Mouse (Mus musculus): ENCODE data around the gene Hist1h2ae. TPM values are rescaled to one million over a fixed set of nuclear protein-coding genes. Genes with fewer than 3 reads are reported as not detected.
"Not testable (repeated sequence)": the region's sequence is repeated elsewhere in the genome, so short reads cannot be mapped to it uniquely, and the experiment has no call there.

Hist1h2ae gene
- total and polyA plus RNA-seq, 2 experiments = 0.57 to 2.8 TPM

- peak; percentile 52 for DNase-seq (ENCODE audit: extremely low read depth, low read depth, low spot score)
- H3K36me3 ChIP-seq (ENCODE audit: control insufficient read depth, insufficient read depth, low read length) = no peaks in the 10 kb centered on the region
- no peaks in the 10 kb centered on the region for H3K79me2 ChIP-seq (ENCODE audit: control insufficient read depth, insufficient read depth, low read length)
- H3K4me3 ChIP-seq (ENCODE audit: insufficient read depth, low read depth, low read length) = no peak overlapping the region
- H3K27me3 ChIP-seq (ENCODE audit: control insufficient read depth, insufficient read depth, low read length) = no peaks in the 10 kb centered on the region
- H3K27ac ChIP-seq (replicated peaks; ENCODE audit: insufficient read depth, low read depth, low read length) = peak overlapping the region; percentile 68; the same call in 1 of the 2 replicates
- H3K9ac ChIP-seq (ENCODE audit: low read depth, low read length) = no peak overlapping the region
- 66% methylated on average over 5 of the region's 5 CpGs for WGBS
- TF ChIP-seq CTCF (IDR thresholded peaks at IDR 0.05; ENCODE audit: low read depth, low read length) (no peak), POLR2A (IDR thresholded peaks at IDR 0.05; ENCODE audit: extremely low read depth, insufficient read depth, low read length) (no peak)
- peaks cover 2% of the 10 kb centered on the region; the same call in 1 of the 2 replicates for H3K4me1 ChIP-seq (ENCODE audit: control insufficient read depth, insufficient read depth, low read length)
These were observed 22.2 kb upstream of the Hist1h2ae start for GRCm38 (mm10) chr13:23593051-23593770.

- Histone ChIP-seq H3K4me1 (ENCODE audit: control insufficient read depth, insufficient read depth, low read length) (peaks cover 2% of the 10 kb centered on the region; the same call in 1 of the 2 replicates), H3K4me3 (ENCODE audit: insufficient read depth, low read depth, low read length) (no peak overlapping the region), H3K36me3 (ENCODE audit: control insufficient read depth, insufficient read depth, low read length) (no peaks in the 10 kb centered on the region), H3K79me2 (ENCODE audit: control insufficient read depth, insufficient read depth, low read length) (no peaks in the 10 kb centered on the region), H3K27ac (replicated peaks; ENCODE audit: insufficient read depth, low read depth, low read length) (no peak overlapping the region), H3K9ac (ENCODE audit: low read depth, low read length) (no peak overlapping the region), H3K27me3 (ENCODE audit: control insufficient read depth, insufficient read depth, low read length) (no peaks in the 10 kb centered on the region)
- TF ChIP-seq POLR2A (IDR thresholded peaks at IDR 0.05; ENCODE audit: extremely low read depth, insufficient read depth, low read length) (no peak), CTCF (IDR thresholded peaks at IDR 0.05; ENCODE audit: low read depth, low read length) (no peak)
- no peak for DNase-seq (ENCODE audit: extremely low read depth, low read depth, low spot score)
- WGBS = 75% methylated on average over 7 of the region's 7 CpGs
These were observed 21.6 kb upstream of the Hist1h2ae start for GRCm38 (mm10) chr13:23592614-23593013.

DNA sequence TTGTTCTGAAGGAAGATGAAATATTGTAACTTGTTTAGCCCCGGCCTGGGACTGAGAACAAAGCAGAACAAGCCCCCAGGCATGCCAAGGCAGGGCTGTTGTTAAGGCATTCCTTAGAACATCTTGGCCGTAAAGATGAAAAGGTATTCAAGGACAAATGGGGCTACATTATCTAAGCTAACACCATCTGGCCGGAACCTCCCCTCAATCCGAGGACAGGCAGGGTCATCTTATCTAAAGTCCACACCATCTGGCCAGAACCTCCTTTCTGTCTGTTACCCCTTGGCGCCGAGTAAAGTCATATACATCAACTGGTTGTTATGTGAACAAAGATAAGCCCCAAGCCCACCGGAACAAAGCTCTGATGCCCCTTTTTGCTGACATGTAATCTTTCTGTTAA, 20.9 kb upstream of the Hist1h2ae start:
- H3K9ac ChIP-seq (ENCODE audit: low read depth, low read length); H3K36me3 ChIP-seq (ENCODE audit: control insufficient read depth, insufficient read depth, low read length); H3K27me3 ChIP-seq (ENCODE audit: control insufficient read depth, insufficient read depth, low read length); DNase-seq (ENCODE audit: extremely low read depth, low read depth, low spot score); H3K27ac ChIP-seq (replicated peaks; ENCODE audit: insufficient read depth, low read depth, low read length); H3K4me1 ChIP-seq (ENCODE audit: control insufficient read depth, insufficient read depth, low read length); H3K4me3 ChIP-seq (ENCODE audit: insufficient read depth, low read depth, low read length); H3K79me2 ChIP-seq (ENCODE audit: control insufficient read depth, insufficient read depth, low read length): not testable (repeated sequence)
- WGBS = 85% methylated on average over 7 of the region's 7 CpGs

DNA sequence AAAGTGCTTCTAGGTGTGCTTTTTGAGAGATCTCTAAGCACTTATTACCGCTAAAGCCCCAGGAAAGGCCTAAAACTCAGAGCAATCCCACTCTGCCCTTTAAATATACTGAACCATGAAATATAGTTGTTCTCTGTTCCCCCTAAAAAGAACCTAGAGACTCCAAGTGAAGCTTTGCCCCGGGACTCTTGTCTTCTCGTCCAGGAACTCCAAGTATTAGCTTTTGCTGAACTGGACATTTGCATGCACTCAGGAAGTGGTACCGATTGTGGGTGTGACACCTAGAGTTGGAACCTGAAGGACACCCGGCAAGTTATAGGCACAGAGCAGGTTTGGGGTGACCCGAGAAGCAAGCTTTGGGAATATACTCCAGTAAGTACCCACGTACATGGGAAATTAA, 20.2 kb upstream of the Hist1h2ae start:
- Histone ChIP-seq H3K36me3 (ENCODE audit: control insufficient read depth, insufficient read depth, low read length) (no peaks in the 10 kb centered on the region), H3K79me2 (ENCODE audit: control insufficient read depth, insufficient read depth, low read length) (no peaks in the 10 kb centered on the region), H3K4me3 (ENCODE audit: insufficient read depth, low read depth, low read length) (no peak overlapping the region), H3K9ac (ENCODE audit: low read depth, low read length) (no peak overlapping the region), H3K27ac (replicated peaks; ENCODE audit: insufficient read depth, low read depth, low read length) (no peak overlapping the region), H3K4me1 (ENCODE audit: control insufficient read depth, insufficient read depth, low read length) (peaks cover 5% of the 10 kb centered on the region; the same call in 1 of the 2 replicates), H3K27me3 (ENCODE audit: control insufficient read depth, insufficient read depth, low read length) (no peaks in the 10 kb centered on the region)
- 93% methylated on average over 7 of the region's 7 CpGs for WGBS
- DNase-seq (ENCODE audit: extremely low read depth, low read depth, low spot score) = no peak
- no peak for TF ChIP-seq CTCF (IDR thresholded peaks at IDR 0.05; ENCODE audit: low read depth, low read length)

DNA sequence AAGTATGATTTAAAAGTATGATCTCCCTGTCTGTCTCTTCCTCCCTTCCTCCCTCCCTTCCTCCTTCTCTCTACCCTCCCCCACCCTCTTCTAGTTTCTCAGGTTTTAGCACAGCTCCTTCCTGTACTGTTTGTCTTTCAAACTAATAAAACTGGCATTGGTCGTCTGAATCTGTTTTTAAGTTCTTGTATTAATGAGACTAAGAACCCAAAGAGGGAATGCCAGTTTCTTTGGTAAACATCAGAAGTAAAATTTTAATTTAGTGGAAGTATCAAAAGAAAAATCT, 15.9 kb upstream of the Hist1h2ae start:
- no peak overlapping the region; the same call in 1 of the 2 replicates for H3K9ac ChIP-seq (ENCODE audit: low read depth, low read length)
- WGBS = 23% methylated on average over 1 of the region's 1 CpGs
- no peak for DNase-seq (ENCODE audit: extremely low read depth, low read depth, low spot score)
- peaks cover 11% of the 10 kb centered on the region; the same call in 1 of the 2 replicates for H3K4me1 ChIP-seq (ENCODE audit: control insufficient read depth, insufficient read depth, low read length)
- H3K27me3 ChIP-seq (ENCODE audit: control insufficient read depth, insufficient read depth, low read length) = no peaks in the 10 kb centered on the region
- H3K4me3 ChIP-seq (ENCODE audit: insufficient read depth, low read depth, low read length) = peak overlapping the region; percentile 72; the same call in 1 of the 2 replicates
- no peak for TF ChIP-seq CTCF (IDR thresholded peaks at IDR 0.05; ENCODE audit: low read depth, low read length)
- no peak for TF ChIP-seq POLR2A (IDR thresholded peaks at IDR 0.05; ENCODE audit: extremely low read depth, insufficient read depth, low read length)
- peak overlapping the region; percentile 35; the same call in 1 of the 2 replicates for H3K27ac ChIP-seq (replicated peaks; ENCODE audit: insufficient read depth, low read depth, low read length)
- no peaks in the 10 kb centered on the region for H3K79me2 ChIP-seq (ENCODE audit: control insufficient read depth, insufficient read depth, low read length)
- H3K36me3 ChIP-seq (ENCODE audit: control insufficient read depth, insufficient read depth, low read length) = no peaks in the 10 kb centered on the region

GRCm38 (mm10) chr13:23586099-23586939, 15.3 kb upstream of the Hist1h2ae start:
- no peak for DNase-seq (ENCODE audit: extremely low read depth, low read depth, low spot score)
- WGBS = 2% methylated on average over 22 of the region's 22 CpGs
- peaks cover 11% of the 10 kb centered on the region; the same call in 1 of the 2 replicates for H3K4me1 ChIP-seq (ENCODE audit: control insufficient read depth, insufficient read depth, low read length)
- H3K27ac ChIP-seq (replicated peaks; ENCODE audit: insufficient read depth, low read depth, low read length) = peak overlapping the region; percentile 35
- H3K79me2 ChIP-seq (ENCODE audit: control insufficient read depth, insufficient read depth, low read length) = no peaks in the 10 kb centered on the region
- H3K4me3 ChIP-seq (ENCODE audit: insufficient read depth, low read depth, low read length) = peak overlapping the region; percentile 72
- H3K9ac ChIP-seq (ENCODE audit: low read depth, low read length) = peak overlapping the region; percentile 54; the same call in 1 of the 2 replicates
- H3K36me3 ChIP-seq (ENCODE audit: control insufficient read depth, insufficient read depth, low read length) = no peaks in the 10 kb centered on the region
- H3K27me3 ChIP-seq (ENCODE audit: control insufficient read depth, insufficient read depth, low read length) = no peaks in the 10 kb centered on the region
- TF ChIP-seq POLR2A (IDR thresholded peaks at IDR 0.05; ENCODE audit: extremely low read depth, insufficient read depth, low read length) = no peak
- no peak for TF ChIP-seq CTCF (IDR thresholded peaks at IDR 0.05; ENCODE audit: low read depth, low read length)

Measured in liver, adult 2 months (tissue).